Mouse (Mus musculus): ENCODE measurements around the gene Olfr218. TPM values are rescaled to one million over a fixed set of nuclear protein-coding genes. Genes with fewer than 3 reads are reported as not detected.

Olfr218 gene
- not detected for polyA plus RNA-seq (2014; fragmentation: Illumina TruSeq; extraction: RNeasy Lipid Tissue Mini Kit (QIAGEN cat#74804); ENCODE audit: low read depth, low replicate concordance)

DNA sequence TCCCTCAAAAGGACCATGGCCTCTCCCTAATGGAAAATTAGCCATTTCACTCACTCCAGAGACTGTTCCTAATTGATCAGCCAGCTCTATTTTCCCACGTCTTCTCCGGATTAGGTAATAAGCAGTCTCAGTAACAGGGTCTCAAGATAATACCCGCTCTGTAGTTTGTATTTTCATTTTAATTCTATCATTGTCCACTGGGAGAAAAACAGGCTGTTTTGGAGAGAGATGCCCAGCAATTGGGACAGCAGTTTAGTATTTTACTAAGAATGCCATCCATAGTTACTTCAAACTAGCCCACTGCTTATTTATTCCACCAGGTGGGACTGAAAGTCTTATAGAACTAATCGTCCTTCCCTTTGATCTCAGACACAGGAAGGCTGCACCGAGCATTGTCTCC, at the start of gene Olfr218:
TSS of gene Olfr218 (plus strand) at position 301 of the 400 bp plus-strand sequence.

DNA sequence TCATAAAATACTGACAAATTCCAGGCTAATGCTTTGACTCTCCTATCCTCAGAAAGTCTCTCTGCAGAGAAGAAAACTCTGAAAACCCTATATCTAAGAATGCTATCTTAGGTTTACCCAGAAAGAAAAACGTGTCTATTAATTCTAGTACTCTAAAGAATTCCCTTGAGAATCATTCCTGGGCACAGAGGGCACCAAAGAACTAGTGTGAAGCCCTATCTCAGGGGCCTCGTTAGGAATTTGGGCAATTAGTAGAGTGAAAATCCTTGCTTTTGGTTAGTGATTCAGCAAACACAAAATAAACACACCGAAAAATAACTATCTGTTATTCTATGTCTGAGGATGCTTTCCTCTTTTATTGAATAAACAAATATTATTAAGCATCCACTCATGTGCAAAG, 7.1 kb upstream of the Olfr218 start, which contains the start of gene Olfr1406:
TSS of gene Olfr1406 (minus strand) at position 101 of the 400 bp plus-strand sequence.

DNA sequence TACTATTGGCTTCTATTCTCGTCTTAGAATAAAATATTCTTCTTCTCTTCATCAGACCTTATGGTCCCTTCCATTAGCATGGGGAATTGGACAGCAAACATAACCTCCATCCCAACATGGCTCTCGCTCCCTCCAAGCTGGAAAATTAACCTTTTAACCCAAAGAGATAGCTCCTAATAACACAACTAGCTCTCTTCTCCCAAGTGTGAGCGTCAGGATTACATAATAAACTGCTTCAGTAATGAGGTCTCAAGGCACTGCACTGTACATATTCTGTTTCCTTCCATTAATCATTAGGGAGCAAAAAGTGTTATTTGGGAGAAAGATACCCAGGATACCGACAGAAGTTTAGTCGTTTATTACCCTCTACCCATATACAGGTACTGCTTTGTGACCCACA, 14.5 kb downstream of the Olfr218 start, which contains the start of gene Olfr1404:
TSS of gene Olfr1404 (plus strand) at position 301 of the 400 bp plus-strand sequence.

DNA sequence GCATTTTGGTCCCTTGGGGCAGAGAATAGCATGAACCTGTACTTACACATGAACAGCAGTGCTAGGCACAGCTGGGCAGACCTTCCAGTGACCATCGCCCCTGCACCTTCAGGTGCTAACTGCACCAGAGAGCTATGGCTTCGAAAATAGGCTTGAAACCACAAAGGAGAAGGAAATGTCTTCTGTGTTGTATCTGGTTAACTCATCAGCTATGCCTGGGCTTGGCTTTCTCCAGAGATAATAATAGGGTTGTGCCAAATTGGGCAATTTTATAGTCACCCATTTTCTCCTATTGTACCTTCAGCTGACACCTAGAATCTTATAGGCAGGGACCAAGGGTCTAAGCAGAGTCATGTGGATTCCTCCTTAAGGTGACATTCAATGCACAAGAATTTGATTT, 29.5 kb downstream of the Olfr218 start, which contains the start of gene Fcer1a:
TSS of gene Fcer1a (minus strand) at position 134 of the 400 bp plus-strand sequence.

Other genes starting within 250 kb of the Olfr218 start
- gene Olfr16, start 247.4 kb upstream of the Olfr218 start, polyA plus RNA-seq (2014; fragmentation: Illumina TruSeq; extraction: RNeasy Lipid Tissue Mini Kit (QIAGEN cat#74804); ENCODE audit: low read depth, low replicate concordance): not detected
- gene Olfr1408, start 60.4 kb upstream of the Olfr218 start, polyA plus RNA-seq (2014; fragmentation: Illumina TruSeq; extraction: RNeasy Lipid Tissue Mini Kit (QIAGEN cat#74804); ENCODE audit: low read depth, low replicate concordance): not detected
- gene Olfr1406, start 7.2 kb upstream of the Olfr218 start, polyA plus RNA-seq (2014; fragmentation: Illumina TruSeq; extraction: RNeasy Lipid Tissue Mini Kit (QIAGEN cat#74804); ENCODE audit: low read depth, low replicate concordance): not detected
- gene Olfr1404, start 14.6 kb downstream of the Olfr218 start, polyA plus RNA-seq (2014; fragmentation: Illumina TruSeq; extraction: RNeasy Lipid Tissue Mini Kit (QIAGEN cat#74804); ENCODE audit: low read depth, low replicate concordance): not detected
- 0.63 TPM for gene Fcer1a, start 29.4 kb downstream of the Olfr218 start, polyA plus RNA-seq (2014; fragmentation: Illumina TruSeq; extraction: RNeasy Lipid Tissue Mini Kit (QIAGEN cat#74804); ENCODE audit: low read depth, low replicate concordance)
- gene Olfr418, start 68.2 kb downstream of the Olfr218 start, polyA plus RNA-seq (2014; fragmentation: Illumina TruSeq; extraction: RNeasy Lipid Tissue Mini Kit (QIAGEN cat#74804); ENCODE audit: low read depth, low replicate concordance): not detected
- gene Mptx2, start 80.0 kb downstream of the Olfr218 start, polyA plus RNA-seq (2014; fragmentation: Illumina TruSeq; extraction: RNeasy Lipid Tissue Mini Kit (QIAGEN cat#74804); ENCODE audit: low read depth, low replicate concordance): 4.4 TPM
- 1.9 TPM for gene Ackr1, start 135.9 kb downstream of the Olfr218 start, polyA plus RNA-seq (2014; fragmentation: Illumina TruSeq; extraction: RNeasy Lipid Tissue Mini Kit (QIAGEN cat#74804); ENCODE audit: low read depth, low replicate concordance)
- 286 TPM for gene Aim2, start 153.1 kb downstream of the Olfr218 start, polyA plus RNA-seq (2014; fragmentation: Illumina TruSeq; extraction: RNeasy Lipid Tissue Mini Kit (QIAGEN cat#74804); ENCODE audit: low read depth, low replicate concordance)
- gene Cadm3, start 169.9 kb downstream of the Olfr218 start, polyA plus RNA-seq (2014; fragmentation: Illumina TruSeq; extraction: RNeasy Lipid Tissue Mini Kit (QIAGEN cat#74804); ENCODE audit: low read depth, low replicate concordance): 3.7 TPM

Data from sigmoid colon, adult 10 weeks (tissue).